In genomic region chr3:51844255-51844654, GRCm38 (mm10) we compare ENCODE assay signal across 28 mouse cellular contexts.
"Had no signal": no experiment of that assay in that cellular context is flagged by ENCODE, and none has a peak within 500 bp of the region (broad histone marks: within the 10 kb centered on the region; RNA-seq: fewer than 3 reads in every experiment).

No protein-coding gene starts in this region.

- H3K9ac ChIP-seq: embryonic facial prominence, embryonic 12.5 days; embryonic facial prominence, embryonic 13.5 days; embryonic facial prominence, embryonic 15.5 days; forebrain, embryonic 12.5 days; forebrain, embryonic 13.5 days; forebrain, embryonic 15.5 days; forebrain, postnatal 0 days had no signal

- H3K9me3 ChIP-seq: embryonic facial prominence, embryonic 10.5 days; embryonic facial prominence, embryonic 12.5 days; embryonic facial prominence, embryonic 13.5 days; embryonic facial prominence, embryonic 15.5 days; forebrain, embryonic 10.5 days; forebrain, embryonic 12.5 days; forebrain, embryonic 13.5 days; forebrain, embryonic 15.5 days had no signal

- DNase-seq: cerebellum, adult 18-20 months; cerebellum, adult 2 months; cerebellum, adult 8-10 months; cerebellum, adult 9-10 months; cerebellum, adult 9-11 months; cerebellum, postnatal 10 days; cerebellum, postnatal 14 days; cerebellum, postnatal 25 days; cerebellum, postnatal 36 days; embryo, embryonic 11 days; forebrain, postnatal 0 days; gastrocnemius, adult 2 months; gastrocnemius, postnatal 10 days; gastrocnemius, postnatal 14 days; gastrocnemius, postnatal 25 days; gastrocnemius, postnatal 36 days; heart, adult 11 months had no signal

- H3K4me3 ChIP-seq: embryonic facial prominence, embryonic 10.5 days; embryonic facial prominence, embryonic 12.5 days; embryonic facial prominence, embryonic 13.5 days; embryonic facial prominence, embryonic 15.5 days; erythroblast, embryonic 14.5 days; forebrain, embryonic 10.5 days; forebrain, embryonic 12.5 days; forebrain, embryonic 13.5 days; forebrain, embryonic 15.5 days; gastrocnemius, adult 2 months had no signal

- ATAC-seq: forebrain, embryonic 13.5 days; forebrain, embryonic 14.5 days; forebrain, embryonic 15.5 days; forebrain, embryonic 16.5 days; forebrain, postnatal 0 days had no signal

- H3K4me2 ChIP-seq: embryonic facial prominence, embryonic 12.5 days; embryonic facial prominence, embryonic 13.5 days; embryonic facial prominence, embryonic 15.5 days; forebrain, embryonic 12.5 days; forebrain, embryonic 13.5 days; forebrain, embryonic 15.5 days had no signal

- H3K27ac ChIP-seq: embryonic facial prominence, embryonic 10.5 days; embryonic facial prominence, embryonic 12.5 days; embryonic facial prominence, embryonic 13.5 days; embryonic facial prominence, embryonic 15.5 days; forebrain, embryonic 10.5 days; forebrain, embryonic 12.5 days; forebrain, embryonic 13.5 days; forebrain, embryonic 15.5 days; gastrocnemius, adult 2 months had no signal

- H3K36me3 ChIP-seq: embryonic facial prominence, embryonic 12.5 days; embryonic facial prominence, embryonic 13.5 days; embryonic facial prominence, embryonic 15.5 days; forebrain, embryonic 12.5 days; forebrain, embryonic 15.5 days had no signal

- H3K4me1 ChIP-seq: embryonic facial prominence, embryonic 12.5 days had no signal

- H3K27me3 ChIP-seq: embryonic facial prominence, embryonic 12.5 days; embryonic facial prominence, embryonic 13.5 days; embryonic facial prominence, embryonic 15.5 days; forebrain, embryonic 12.5 days; forebrain, embryonic 13.5 days; forebrain, embryonic 15.5 days had no signal
